Mouse (Mus musculus) T-helper 17 cell (primary cell): ENCODE results near the gene Atp6v1g2.

Source experiments
- in situ Hi-C, 2 experiments: fragments of 300-600 bp; cut with MboI, MseI; formaldehyde crosslinking; loops; 1 replicate in 1 of 2; 2 replicates in 1 of 2; pipeline ENCODE4 v1.15.1; 2025; ENCODE audit warnings: high pct_unique_total_duplicates in 2 of 2

Gene Atp6v1g2

GRCm38 (mm10) chr17:35233114-35233980 lies at the start of gene Atp6v1g2:
Gene Atp6v1g2, plus strand, starts transcription at chr17:35233660.
- in situ Hi-C loops, result loop anchor here (5.0 to 25.0 kb wide), 3 partner anchors 61 to 1121 kb away; partner anchors contain the start of genes Brd2 (in 1 of the 2), H2-DMa (in 1 of the 2) and Vars (in 1 of the 2)

- in situ Hi-C loops, result no loop called here
These were observed 47.5 kb upstream of the Atp6v1g2 start for GRCm38 (mm10) chr17:35185639-35186611.

- in situ Hi-C loops, result no loop called here
These were observed 46.8 kb upstream of the Atp6v1g2 start for GRCm38 (mm10) chr17:35186681-35187080.

GRCm38 (mm10) chr17:35187345-35187744 lies 46.1 kb upstream of the Atp6v1g2 start:
- in situ Hi-C loops, result no loop called here

GRCm38 (mm10) chr17:35187959-35188610 lies 45.4 kb upstream of the Atp6v1g2 start, which contains the start of gene Lst1:
Gene Lst1, minus strand, starts transcription at chr17:35188439.
- in situ Hi-C loops, result no loop called here

- in situ Hi-C loops, result no loop called here
These were observed 44.3 kb upstream of the Atp6v1g2 start for GRCm38 (mm10) chr17:35189186-35189585.

GRCm38 (mm10) chr17:35190096-35190495 lies 43.4 kb upstream of the Atp6v1g2 start:
- in situ Hi-C loops, result no loop called here

- in situ Hi-C loops, result no loop called here
These were observed 41.7 kb upstream of the Atp6v1g2 start for GRCm38 (mm10) chr17:35191723-35192122.

- in situ Hi-C loops, result no loop called here
These were observed 40.5 kb upstream of the Atp6v1g2 start for GRCm38 (mm10) chr17:35192924-35193323.

GRCm38 (mm10) chr17:35193881-35194843 lies 39.3 kb upstream of the Atp6v1g2 start, which contains the start of gene Ltb:
Gene Ltb, plus strand, starts transcription at chr17:35194439.
- in situ Hi-C loops, result no loop called here

GRCm38 (mm10) chr17:35194844-35195630 lies 38.4 kb upstream of the Atp6v1g2 start:
- in situ Hi-C loops, result no loop called here

GRCm38 (mm10) chr17:35195631-35196320 lies 37.7 kb upstream of the Atp6v1g2 start:
- in situ Hi-C loops, result no loop called here

- in situ Hi-C loops, result no loop called here
These were observed 37.2 kb upstream of the Atp6v1g2 start for GRCm38 (mm10) chr17:35196321-35196641.

- in situ Hi-C loops, result no loop called here
These were observed 36.3 kb upstream of the Atp6v1g2 start for GRCm38 (mm10) chr17:35197126-35197525.

GRCm38 (mm10) chr17:35198029-35198428 lies 35.4 kb upstream of the Atp6v1g2 start:
- in situ Hi-C loops, result no loop called here

- in situ Hi-C loops, result no loop called here
These were observed 34.5 kb upstream of the Atp6v1g2 start for GRCm38 (mm10) chr17:35198946-35199345.

GRCm38 (mm10) chr17:35200398-35200797 lies 33.1 kb upstream of the Atp6v1g2 start:
- in situ Hi-C loops, result loop anchor here (5.0 to 25.0 kb wide), 2 partner anchors 37 to 1013 kb away; partner anchors contain the start of genes Psmb8 (in 2 of the 2), Psmb9 (in 2 of the 2), Tap1 (in 2 of the 2) and Nfkbil1 (in 1 of the 2)

GRCm38 (mm10) chr17:35201128-35201527 lies 32.3 kb upstream of the Atp6v1g2 start:
- in situ Hi-C loops, result loop anchor here (5.0 to 25.0 kb wide), 2 partner anchors 36 to 1014 kb away; partner anchors contain the start of genes Psmb8 (in 2 of the 2), Psmb9 (in 2 of the 2), Tap1 (in 2 of the 2) and Nfkbil1 (in 1 of the 2)
